Mouse (Mus musculus) urinary bladder, adult 2 months (tissue): ENCODE data around the gene Prpsap1. TPM values are rescaled to one million over a fixed set of nuclear protein-coding genes. Genes with fewer than 3 reads are reported as not detected.
A peak's percentile ranks its signal among the peaks of the same experiment; 100 is the strongest.

Experiments used
- DNase-seq: peaks from one replicate; pipeline ENCODE4 v3.0.0; 2022; ENCODE audit warnings: low spot score
- polyA plus RNA-seq: library from polyadenylated mRNA; depleted of rRNA; stranded (reverse); fragments of >200 nt; gene quantifications from 2 replicates; pipeline ENCODE4 v1.2.3, GENCODE M21; 2012

Gene Prpsap1
- polyA plus RNA-seq, 1 experiment, result 154 TPM

GRCm38 (mm10) chr11:116443311-116443710 is 50.7 kb downstream of the Prpsap1 start:
- no peak for DNase-seq

GRCm38 (mm10) chr11:116442867-116443177 is 51.2 kb downstream of the Prpsap1 start:
- DNase-seq, result no peak

DNA sequence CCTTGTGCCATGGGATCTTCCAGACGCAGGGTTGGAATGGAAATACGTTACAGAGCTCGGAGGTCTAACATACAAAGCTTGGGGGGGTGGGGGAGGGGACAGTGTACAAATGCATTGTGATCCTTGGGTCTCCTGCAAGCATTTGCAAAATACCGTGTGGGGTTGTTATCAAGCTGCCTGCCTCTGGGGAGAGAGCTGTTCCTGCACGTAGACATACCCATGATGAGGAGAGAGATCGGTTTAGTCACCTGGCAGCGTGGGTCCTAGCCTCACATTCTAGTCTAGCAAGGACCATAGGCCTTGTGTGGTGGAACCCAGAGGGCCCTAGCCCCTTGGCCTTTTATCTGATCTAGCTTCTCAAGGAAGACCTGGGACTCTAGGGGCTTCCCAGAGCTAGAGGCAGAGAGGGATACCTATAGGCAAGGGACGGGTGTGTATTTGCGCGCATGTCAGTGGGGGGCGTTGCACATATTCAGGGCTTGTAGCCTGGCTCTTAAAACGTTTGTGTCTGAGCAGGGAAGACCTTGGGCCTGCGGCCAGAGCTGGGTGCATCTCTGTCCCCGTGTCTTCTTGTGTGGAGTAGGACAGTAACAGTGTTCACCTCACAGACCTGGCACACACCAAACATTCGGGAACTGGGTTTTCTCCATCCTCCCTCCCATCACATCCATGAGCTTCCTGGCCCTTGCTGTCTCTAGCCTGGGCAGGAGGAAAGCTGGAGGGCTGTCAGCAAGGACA is 51.7 kb downstream of the Prpsap1 start:
- DNase-seq, result no peak

DNA sequence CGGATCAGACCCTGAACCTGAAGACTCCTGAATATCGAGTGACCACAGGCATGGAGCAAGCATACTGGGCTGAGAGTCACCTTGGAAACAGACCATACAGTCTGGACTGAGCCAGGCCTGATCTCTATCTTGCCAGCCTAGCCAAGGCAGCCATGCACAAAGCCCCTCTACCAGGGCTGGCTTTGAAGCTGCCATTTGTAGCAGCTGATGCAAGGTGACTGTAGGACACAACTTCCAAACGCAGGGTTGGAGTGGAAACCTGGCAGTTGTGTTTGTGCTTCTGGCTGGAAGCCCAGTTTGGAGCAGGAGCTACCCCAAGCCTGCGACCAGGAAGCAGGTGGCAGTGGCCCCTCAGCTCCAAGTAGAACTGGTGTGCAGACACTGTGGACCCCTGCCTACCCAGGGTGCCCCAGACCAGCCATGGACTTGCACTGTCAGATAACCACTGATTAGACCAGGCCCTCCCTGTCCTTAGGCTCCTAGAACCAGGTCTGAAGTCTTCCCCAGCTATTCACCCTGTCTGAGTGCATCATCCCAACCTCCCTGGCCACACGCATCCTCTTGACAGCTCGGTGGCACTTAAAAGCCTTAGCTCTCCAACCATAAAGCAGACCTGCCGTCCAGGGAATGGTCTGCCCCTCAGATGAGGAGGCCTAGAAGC is 53.5 kb downstream of the Prpsap1 start:
- DNase-seq, result no peak

- DNase-seq, result no peak
Measured at GRCm38 (mm10) chr11:116439269-116440240, 54.4 kb downstream of the Prpsap1 start.

GRCm38 (mm10) chr11:116437541-116437940 is 56.5 kb downstream of the Prpsap1 start:
- no peak for DNase-seq

DNA sequence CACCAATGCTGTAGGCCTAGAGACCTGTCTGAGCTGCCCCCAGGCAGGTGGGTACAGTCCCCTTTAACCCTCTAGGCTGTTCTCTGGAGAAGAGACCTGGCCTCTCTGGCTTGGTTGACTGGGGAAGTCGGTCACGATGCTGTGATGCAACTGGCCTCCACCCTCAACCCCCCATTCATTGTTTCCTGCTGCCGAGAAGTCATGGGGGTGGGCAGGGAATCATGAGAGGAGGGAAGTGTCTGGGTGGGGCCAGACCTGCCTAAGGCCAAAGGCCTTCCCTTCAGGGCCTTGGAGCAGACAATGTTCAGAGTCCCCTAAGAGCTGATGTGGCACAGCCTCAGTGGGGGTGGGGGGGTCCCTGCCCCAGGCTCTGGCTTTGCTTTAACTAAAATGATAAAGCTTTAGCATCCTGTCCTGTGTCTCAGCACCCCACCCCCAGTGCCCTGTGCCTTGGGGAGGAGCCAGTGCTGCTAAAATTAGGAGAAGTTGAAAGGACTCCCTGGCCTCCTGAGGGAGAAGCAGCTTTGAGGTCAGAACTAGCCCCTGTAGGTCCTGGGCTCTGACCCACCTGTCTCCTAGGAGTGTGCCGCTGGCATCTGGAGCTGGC is 57.2 kb downstream of the Prpsap1 start:
- no peak for DNase-seq

DNA sequence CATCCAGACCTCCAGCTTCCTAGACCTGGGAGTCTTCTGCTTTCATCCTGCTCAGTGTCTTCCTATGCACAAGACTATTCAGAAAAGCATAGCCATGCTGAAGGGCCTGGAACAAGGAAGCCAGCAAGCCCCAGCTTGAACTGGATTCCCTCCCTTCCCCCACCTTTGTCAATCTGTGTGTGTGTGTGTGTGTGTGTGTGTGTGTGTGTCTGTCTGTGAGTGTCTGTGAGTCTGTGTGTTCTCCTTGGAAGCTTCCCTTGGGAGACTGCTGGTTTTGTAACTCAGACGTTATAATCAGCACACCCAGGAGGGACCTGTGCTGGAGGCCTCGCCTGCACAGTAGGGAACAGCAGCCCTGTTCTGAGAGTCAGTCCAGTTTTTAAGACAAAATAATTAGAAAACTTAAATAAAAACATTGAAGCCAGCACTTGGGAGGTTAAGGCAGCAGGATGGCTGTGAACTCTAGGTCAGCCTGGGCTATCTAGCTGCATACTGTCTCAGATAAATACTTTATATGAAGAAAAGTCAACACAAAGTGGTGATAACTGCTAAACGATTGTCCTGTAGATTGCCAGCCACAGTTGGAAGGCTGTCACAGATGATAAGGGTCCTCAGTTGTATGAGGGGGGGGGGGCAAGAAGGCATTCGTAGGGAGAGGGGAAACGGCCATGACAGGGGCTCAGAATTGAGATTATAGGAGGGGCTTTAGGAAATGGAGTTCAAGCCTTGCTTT is 57.8 kb downstream of the Prpsap1 start:
- DNase-seq, result no peak

- no peak for DNase-seq
Measured at GRCm38 (mm10) chr11:116434967-116435752, 58.8 kb downstream of the Prpsap1 start.

- DNase-seq, result peak; percentile 69
Measured at GRCm38 (mm10) chr11:116434287-116434966, 59.6 kb downstream of the Prpsap1 start.

DNA sequence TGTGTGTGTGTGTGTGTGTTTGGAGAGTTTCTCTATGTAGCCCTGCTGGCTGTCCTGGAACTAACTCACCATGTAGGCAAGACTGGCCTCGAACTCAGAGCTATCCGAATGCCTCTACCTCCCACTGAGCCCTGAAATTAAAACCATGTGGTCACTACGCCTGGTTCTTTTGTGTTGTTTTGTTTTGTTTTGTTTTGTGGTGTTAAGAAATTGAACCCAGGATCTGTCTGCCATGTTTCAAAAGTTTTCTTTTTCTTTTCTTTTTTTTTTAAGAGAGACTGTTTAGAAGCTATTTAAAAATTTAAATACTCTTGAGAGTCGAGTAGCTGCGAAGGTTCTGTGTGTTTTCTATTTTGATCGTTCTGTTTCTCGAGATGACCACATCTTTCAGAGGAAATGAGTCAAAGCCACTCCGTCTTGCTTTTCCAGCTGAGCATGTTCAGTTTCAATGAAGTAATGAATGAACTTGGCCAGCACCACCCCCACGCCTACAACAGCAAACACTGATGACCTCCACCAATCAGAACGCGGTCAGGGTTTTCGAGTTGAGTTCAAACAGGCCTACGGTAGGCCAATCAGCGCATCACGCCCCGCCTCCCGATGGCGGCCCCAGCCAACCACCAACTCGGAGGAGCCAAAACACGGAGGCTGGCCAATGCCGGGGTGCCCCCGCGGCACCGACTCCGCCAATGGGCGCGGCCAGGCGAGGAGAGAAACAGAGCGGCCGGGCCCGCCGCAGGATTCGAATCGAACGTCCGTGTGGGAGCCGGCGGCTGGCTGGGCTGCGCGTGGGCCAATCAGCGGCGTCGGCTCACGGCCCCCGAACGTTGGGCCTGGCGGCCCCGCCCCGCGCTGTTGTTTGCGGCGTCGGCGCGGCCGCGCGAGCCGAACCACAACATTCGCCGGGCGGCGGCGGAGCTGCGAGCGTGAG is 60.4 kb downstream of the Prpsap1 start, which contains the start of gene Ubald2:
TSS of gene Ubald2 (plus strand) at position 739 of the 931 bp plus-strand sequence.
- peak; percentile 94 for DNase-seq

GRCm38 (mm10) chr11:116432593-116433355 is 61.2 kb downstream of the Prpsap1 start:
- no peak for DNase-seq

DNA sequence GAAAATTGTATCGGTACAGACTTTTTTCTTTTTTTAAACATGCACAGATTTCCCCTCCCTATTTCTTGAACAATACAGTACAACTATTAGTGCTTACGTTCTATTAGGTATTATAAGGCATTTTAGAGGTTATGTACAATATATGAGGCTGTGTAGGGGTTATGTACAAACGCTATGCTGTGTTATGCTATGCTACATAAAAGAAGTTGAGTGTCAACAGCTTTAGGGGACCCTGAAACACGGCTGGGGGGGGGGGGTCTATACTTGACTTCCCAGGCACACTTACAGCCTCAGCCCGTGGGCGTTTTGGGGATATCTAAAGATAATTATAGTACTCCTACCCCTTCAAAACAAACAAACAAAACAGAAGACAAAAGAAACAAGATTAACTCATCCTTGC is 61.9 kb downstream of the Prpsap1 start:
- no peak for DNase-seq

DNA sequence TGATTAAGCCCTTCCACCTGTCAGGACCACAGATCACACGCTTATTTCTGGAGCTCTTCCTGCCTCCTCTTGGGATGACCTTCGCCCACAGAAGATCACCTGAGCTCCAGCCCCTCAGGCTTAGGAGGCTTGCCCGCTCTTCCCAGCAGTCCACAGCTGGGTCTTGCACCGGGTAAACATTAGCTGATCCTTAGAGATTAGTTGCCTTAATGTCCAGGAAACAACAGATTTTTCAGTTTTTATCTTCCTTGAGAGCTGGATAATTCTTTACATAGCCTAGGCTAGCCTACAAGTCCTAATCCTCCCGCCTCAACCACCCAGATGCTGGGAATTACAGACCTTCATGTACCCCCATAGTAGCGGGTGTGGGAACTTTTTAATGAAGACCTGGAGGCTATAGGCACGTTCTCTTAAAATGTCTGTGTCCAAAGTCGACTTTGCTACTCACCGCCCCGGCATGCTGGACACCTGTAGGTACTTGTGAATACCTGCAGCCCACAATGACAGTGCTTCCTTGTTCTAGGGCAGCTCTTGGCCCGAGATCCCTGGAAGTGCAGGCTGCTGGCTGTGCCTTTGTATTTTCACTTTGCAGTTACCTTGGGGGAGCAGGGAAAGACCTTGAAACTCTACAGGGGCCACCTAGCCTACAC is 62.4 kb downstream of the Prpsap1 start:
- no peak for DNase-seq

GRCm38 (mm10) chr11:116430723-116431427 is 63.1 kb downstream of the Prpsap1 start:
- DNase-seq, result no peak

GRCm38 (mm10) chr11:116429862-116430613 is 64.0 kb downstream of the Prpsap1 start:
- no peak for DNase-seq
